In genomic region chr1:36589486-36589885, GRCm38 (mm10) we compare ENCODE assay signal across 9 mouse cellular contexts. TPM values are rescaled to one million over a fixed set of nuclear protein-coding genes. Genes with fewer than 3 reads are reported as not detected.
DNase-seq lines count a peak whose midpoint lies in the region; ATAC-seq lines count a peak whose summit lies in the region.
"Had no signal": no experiment of that assay in that cellular context is flagged by ENCODE, and none has a peak within 500 bp of the region (broad histone marks: within the 10 kb centered on the region; RNA-seq: fewer than 3 reads in every experiment).

No protein-coding gene starts in this region.

- H3K9ac ChIP-seq in intestine, embryonic 15.5 days: peak overlapping the region; percentile 13; the same call in 1 of the 2 replicates

- no peak overlapping the region for H3K4me3 ChIP-seq in intestine, embryonic 15.5 days (replicated peaks)

- peak; percentile 70 for DNase-seq in adrenal gland, postnatal 10 days
- DNase-seq in adrenal gland, postnatal 4 days (ENCODE audit: low spot score in 2 of 2): no peak
- DNase-seq in adrenal gland, postnatal 36 days: peak; percentile 56 to 68
- peak; percentile 81 for DNase-seq in gastrocnemius, postnatal 14 days
- DNase-seq in lung, postnatal 10 days: peak; percentile 90
- no peak for DNase-seq in layer of hippocampus, postnatal 10 days (ENCODE audit: low spot score in 2 of 2)

- H3K36me3 ChIP-seq in intestine, embryonic 15.5 days: no peaks in the 10 kb centered on the region

- ATAC-seq in intestine, embryonic 15.5 days: peak; percentile 32
- ATAC-seq in monocyte, adult 5-6 weeks (replicated peaks; ENCODE audit: insufficient number of reproducible peaks, low FRiP score, low TSS enrichment, poor library complexity, severe bottlenecking): no peak

- intact Hi-C loops in gastrocnemius, postnatal 14 days (cut with DNase I; ENCODE audit: low total_unique reads): no loop called here

- H3K4me2 ChIP-seq in intestine, embryonic 15.5 days (replicated peaks): no peak overlapping the region

- 57% methylated on average over 6 of the region's 6 CpGs for WGBS in intestine, embryonic 15.5 days

- H3K4me1 ChIP-seq in intestine, embryonic 15.5 days (replicated peaks): peaks cover 37% of the 10 kb centered on the region

- H3K27me3 ChIP-seq in intestine, embryonic 15.5 days (replicated peaks): no peaks in the 10 kb centered on the region

- H3K27ac ChIP-seq in intestine, embryonic 15.5 days: peak overlapping the region; percentile 68
- H3K27ac ChIP-seq: macrophage had no signal

- H3K9me3 ChIP-seq in intestine, embryonic 15.5 days: no peaks in the 10 kb centered on the region

RNA-seq across cellular contexts. Expression of gene Sema4c, which starts 31.3 kb away (rescaled TPM):
- 10 to 100 TPM; 27.3 to 28.9 TPM for total RNA-seq in adrenal gland, postnatal 10 days (2021)
- 10 to 100 TPM; 44.0 to 57.6 TPM for total RNA-seq in adrenal gland, postnatal 4 days (2021)
- total RNA-seq in adrenal gland, postnatal 36 days (2021): 10 to 100 TPM; 18.6 to 19.5 TPM
- 10 to 100 TPM; 12.1 to 13.1 TPM for total RNA-seq in gastrocnemius, postnatal 14 days (2021)
- polyA plus RNA-seq in intestine, embryonic 15.5 days (2015; fragmentation: Nextera tagmentation; extraction: Ambion mirVana): 10.6 and 11.6 TPM in 2 replicates
- total RNA-seq in monocyte, adult 5-6 weeks (2017): 7.7 to 16.7 TPM (median 7.8 TPM) in 3 replicates
- 10 to 100 TPM; 21.6 to 24.6 TPM for total RNA-seq in layer of hippocampus, postnatal 10 days (2021)

RNA-seq across cellular contexts. Expression of gene Ankrd39, which starts 42.2 kb away (rescaled TPM):
- 10 to 100 TPM; 12.9 to 21.6 TPM for total RNA-seq in adrenal gland, postnatal 10 days (2021)
- total RNA-seq in adrenal gland, postnatal 4 days (2021): 10 to 100 TPM; 19.8 to 23.1 TPM
- total RNA-seq in adrenal gland, postnatal 36 days (2021): 10 to 100 TPM; 11.3 to 12.6 TPM
- total RNA-seq in gastrocnemius, postnatal 14 days (2021): 1 to 10 TPM; 5.7 to 9.6 TPM
- polyA plus RNA-seq in intestine, embryonic 15.5 days (2015; fragmentation: Nextera tagmentation; extraction: Ambion mirVana): 21.2 and 23.8 TPM in 2 replicates
- total RNA-seq in monocyte, adult 5-6 weeks (2017): 4.9 to 7.9 TPM (median 7.6 TPM) in 3 replicates
- 10 to 100 TPM; 10.9 to 15.9 TPM for total RNA-seq in layer of hippocampus, postnatal 10 days (2021)

RNA-seq across cellular contexts. Expression of gene Gm42417, which starts 50.3 kb away (rescaled TPM):
- 10 to 100 TPM; 10.2 to 32.9 TPM for total RNA-seq in adrenal gland, postnatal 10 days (2021)
- total RNA-seq in adrenal gland, postnatal 4 days (2021): not detected
- under 1 TPM in 1 of 2 experiments, not detected in 1; 0.49 TPM for total RNA-seq in adrenal gland, postnatal 36 days (2021)
- total RNA-seq in gastrocnemius, postnatal 14 days (2021): 100 to 1,000 TPM; 440 to 562 TPM
- 0.20 TPM in 1 of 2 replicates, not detected in the other for polyA plus RNA-seq in intestine, embryonic 15.5 days (2015; fragmentation: Nextera tagmentation; extraction: Ambion mirVana)
- not detected in 3 replicates for total RNA-seq in monocyte, adult 5-6 weeks (2017)
- total RNA-seq in layer of hippocampus, postnatal 10 days (2021): under 1 TPM in 1 of 2 experiments, not detected in 1; 0.18 TPM

RNA-seq across cellular contexts. Expression of gene Ankrd23, which starts 52.8 kb away (rescaled TPM):
- total RNA-seq in adrenal gland, postnatal 10 days (2021): 10 to 100 TPM; 22.5 to 73.8 TPM
- 10 to 100 TPM; 20.7 to 22.9 TPM for total RNA-seq in adrenal gland, postnatal 4 days (2021)
- total RNA-seq in adrenal gland, postnatal 36 days (2021): 1 to 10 TPM; 6.4 to 8.1 TPM
- 1,000 to 10,000 TPM; 1,005 to 1,120 TPM for total RNA-seq in gastrocnemius, postnatal 14 days (2021)
- polyA plus RNA-seq in intestine, embryonic 15.5 days (2015; fragmentation: Nextera tagmentation; extraction: Ambion mirVana): 12.7 and 14.7 TPM in 2 replicates
- 9.4 to 21.2 TPM (median 19.1 TPM) in 3 replicates for total RNA-seq in monocyte, adult 5-6 weeks (2017)
- total RNA-seq in layer of hippocampus, postnatal 10 days (2021): 1 to 10 TPM; 4.9 to 5.0 TPM

Comparison
In these comparisons a context has a peak if more than half of its experiments do, and no peak if none do; other contexts are left out.
1. DNase-seq: peak in adrenal gland, postnatal 10 days (single experiment), adrenal gland, postnatal 36 days (2 of 2), gastrocnemius, postnatal 14 days (single experiment) and lung, postnatal 10 days (single experiment); none in adrenal gland, postnatal 4 days (0 of 2) and layer of hippocampus, postnatal 10 days (0 of 2).
2. RNA of gene Gm42417, which starts 50.3 kb away (total RNA-seq): 440 to 562 TPM in gastrocnemius, postnatal 14 days; 10.2 to 32.9 TPM in adrenal gland, postnatal 10 days, 0.49 TPM in adrenal gland, postnatal 36 days, 0.18 TPM in layer of hippocampus, postnatal 10 days, not detected in adrenal gland, postnatal 4 days and not detected in monocyte, adult 5-6 weeks; every median in the first group is over 10 times any median in the second.